Mouse (Mus musculus) stomach, embryonic 16.5 days (tissue): ENCODE results near the gene Rps3a1. TPM values are rescaled to one million over a fixed set of nuclear protein-coding genes. Genes with fewer than 3 reads are reported as not detected.

Experiments
- polyA plus RNA-seq: library from polyadenylated mRNA; unstranded; fragments of >200 nt; fragmentation: Nextera tagmentation; extraction: Ambion mirVana; gene quantifications from 2 replicates; pipeline ENCODE4 v1.2.1, GENCODE M21; 2015

Rps3a1 gene
- polyA plus RNA-seq, 1 experiment from 2014 or later: 1,216 TPM

Other genes starting within 250 kb of the Rps3a1 start
- gene Sh3d19, start 171.6 kb downstream of the Rps3a1 start, polyA plus RNA-seq: 33.3 TPM in 2 replicates
- gene Prss48, start 140.2 kb downstream of the Rps3a1 start, polyA plus RNA-seq: not detected in 2 replicates
- 3.5 and 3.8 TPM in 2 replicates for gene Lrba, start 82.0 kb upstream of the Rps3a1 start, polyA plus RNA-seq